Mouse (Mus musculus) G1E (cell line): ENCODE results near the gene Nfasc. TPM values are rescaled to one million over a fixed set of nuclear protein-coding genes. Genes with fewer than 3 reads are reported as not detected.
A peak's percentile ranks its signal among the peaks of the same experiment; 100 is the strongest.

Experiments used
- ATAC-seq: 2 replicates; pipeline ENCODE4 v1.8.0; 2016; ENCODE audit warnings: mild to moderate bottlenecking; ENCODE audit not compliant: insufficient number of reproducible peaks, poor library complexity, low FRiP score, severe bottlenecking; ENCODE audit errors: extremely low read depth
- DNase-seq: peaks from one replicate; pipeline ENCODE4 v3.0.0; 2012; ENCODE audit warnings: low spot score
- H3K27me3 ChIP-seq: 2 replicates; pipeline ENCODE4 v1.6.1; 2012; ENCODE audit warnings: mild to moderate bottlenecking, low read length, inconsistent platforms; ENCODE audit not compliant: insufficient read depth
- H3K36me3 ChIP-seq: replicated peaks from 2 replicates; pipeline ENCODE3; 2012; ENCODE audit warnings: mild to moderate bottlenecking, inconsistent platforms
- H3K4me1 ChIP-seq: 2 replicates; pipeline ENCODE4 v1.6.1; 2012; ENCODE audit warnings: low read depth, low read length, inconsistent platforms, mixed read lengths; ENCODE audit not compliant: insufficient read depth
- H3K4me3 ChIP-seq: 2 replicates; pipeline ENCODE4 v1.5.1; 2012; ENCODE audit warnings: low read depth, mild to moderate bottlenecking, inconsistent platforms, low read length, moderate library complexity, mixed read lengths
- H3K9me3 ChIP-seq: replicated peaks from 2 replicates; pipeline ENCODE4 v1.6.1; 2012; ENCODE audit warnings: inconsistent platforms
- CTCF ChIP-seq: IDR thresholded peaks from 2 replicates; pipeline ENCODE4 v1.5.1; 2012; ENCODE audit warnings: low read depth, low read length, inconsistent platforms, mixed read lengths
- GATA1 ChIP-seq: IDR thresholded peaks from 2 replicates; pipeline ENCODE4 v1.6.1; 2012; ENCODE audit warnings: borderline replicate concordance, low read length, inconsistent platforms, mixed read lengths
- GATA2 ChIP-seq: IDR thresholded peaks from 2 replicates; pipeline ENCODE4 v1.6.1; 2012; ENCODE audit warnings: low read depth, low read length, inconsistent platforms, borderline replicate concordance
- POLR2AphosphoS5 ChIP-seq: IDR thresholded peaks from 2 replicates; pipeline ENCODE4 v1.6.1; 2012; ENCODE audit warnings: low read depth, low read length, inconsistent platforms; ENCODE audit not compliant: insufficient replicate concordance
- TAL1 ChIP-seq: conservative IDR thresholded peaks from 2 replicates; pipeline ENCODE4 v1.6.1; 2012; ENCODE audit warnings: low read depth, low read length, inconsistent platforms, mixed read lengths
- polyA plus RNA-seq: library from polyadenylated mRNA; stranded (reverse); fragments of >175 nt; gene quantifications from 2 replicates; pipeline ENCODE4 v1.2.3, GENCODE M21; 2012
- total RNA-seq, 2 experiments: library from RNA; stranded (forward) in 1 of 2; stranded (reverse) in 1 of 2; fragments of 200-1000 nt in 1 of 2; fragments of >200 nt in 1 of 2; fragmentation: Nextera tagmentation in 1 of 2; gene quantifications; 2 replicates each; pipeline ENCODE4 v1.2.3; 2014 to 2017

The Nfasc gene
- total RNA-seq (2014; fragmentation: Nextera tagmentation) (not detected in 2 replicates), total RNA-seq (2017) (0.22 and 0.52 TPM in 2 replicates), polyA plus RNA-seq (not detected in 2 replicates)

- TF ChIP-seq CTCF (no peak), GATA1 (no peak), POLR2AphosphoS5 (no peak), TAL1 (no peak), GATA2 (no peak)
- peaks cover 16% of the 10 kb centered on the region; the same call in 1 of the 2 replicates for H3K27me3 ChIP-seq
- H3K9me3 ChIP-seq = no peaks in the 10 kb centered on the region
- DNase-seq = no peak
- H3K4me3 ChIP-seq = no peak within 1 kb of the TSS
- ATAC-seq = no peak
- H3K36me3 ChIP-seq = no peaks in the 10 kb centered on the region
- H3K4me1 ChIP-seq = no peaks in the 10 kb centered on the region
Measured at GRCm38 (mm10) chr1:132741175-132741997, at the start of gene Nfasc. Gene Nfasc, minus strand, starts transcription at chr1:132741797.

GRCm38 (mm10) chr1:132791049-132791448 lies 49.5 kb upstream of the Nfasc start:
- Histone ChIP-seq H3K27me3 (no peaks in the 10 kb centered on the region), H3K9me3 (no peaks in the 10 kb centered on the region), H3K36me3 (no peaks in the 10 kb centered on the region), H3K4me1 (no peaks in the 10 kb centered on the region), H3K4me3 (no peak overlapping the region)
- DNase-seq = no peak
- TF ChIP-seq TAL1 = no peak
- no peak for TF ChIP-seq GATA2
- TF ChIP-seq GATA1 = no peak
- TF ChIP-seq CTCF = no peak
- TF ChIP-seq POLR2AphosphoS5 = no peak
- ATAC-seq = peak; percentile 100

- Histone ChIP-seq H3K4me1 (no peaks in the 10 kb centered on the region), H3K36me3 (no peaks in the 10 kb centered on the region), H3K27me3 (no peaks in the 10 kb centered on the region), H3K4me3 (no peak overlapping the region), H3K9me3 (no peaks in the 10 kb centered on the region)
- TF ChIP-seq CTCF (no peak), POLR2AphosphoS5 (no peak), GATA1 (no peak), GATA2 (no peak), TAL1 (no peak)
- ATAC-seq = no peak
- DNase-seq = no peak
Measured at GRCm38 (mm10) chr1:132786866-132787265, 45.3 kb upstream of the Nfasc start.

- H3K4me1 ChIP-seq = no peaks in the 10 kb centered on the region
- no peaks in the 10 kb centered on the region for H3K36me3 ChIP-seq
- no peaks in the 10 kb centered on the region for H3K27me3 ChIP-seq
- TF ChIP-seq GATA1 (no peak), TAL1 (no peak), POLR2AphosphoS5 (no peak), GATA2 (no peak), CTCF (no peak)
- no peak for DNase-seq
- no peaks in the 10 kb centered on the region for H3K9me3 ChIP-seq
- no peak overlapping the region for H3K4me3 ChIP-seq
- no peak for ATAC-seq
Measured at GRCm38 (mm10) chr1:132781607-132782445, 40.2 kb upstream of the Nfasc start.

- ATAC-seq = no peak
- H3K9me3 ChIP-seq = no peaks in the 10 kb centered on the region
- no peak for TF ChIP-seq GATA1
- no peak for TF ChIP-seq CTCF
- no peak for TF ChIP-seq TAL1
- no peak for DNase-seq
- no peaks in the 10 kb centered on the region for H3K27me3 ChIP-seq
- H3K4me3 ChIP-seq = no peak overlapping the region
- H3K36me3 ChIP-seq = no peaks in the 10 kb centered on the region
- H3K4me1 ChIP-seq = no peaks in the 10 kb centered on the region
Measured at GRCm38 (mm10) chr1:132780961-132781360, 39.4 kb upstream of the Nfasc start.

DNA sequence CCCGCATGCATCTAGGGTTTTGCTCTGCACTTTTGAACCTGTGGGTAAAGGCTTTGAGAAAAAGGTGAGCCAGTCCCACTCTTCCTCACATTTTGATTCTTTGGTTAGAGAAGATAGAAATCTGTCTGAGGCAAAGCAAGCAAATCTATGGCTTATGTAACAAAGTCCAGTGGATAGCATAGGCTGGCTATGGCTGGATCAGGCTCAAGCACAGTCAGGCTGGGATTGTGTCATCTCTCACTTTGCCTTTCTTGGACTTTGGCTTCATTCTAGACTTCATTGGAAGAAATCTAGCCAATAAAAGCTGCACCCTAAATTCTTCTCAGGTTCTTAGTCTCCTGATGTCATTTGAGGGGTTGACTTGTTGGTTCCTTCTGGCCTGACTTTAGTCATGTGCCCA lies 38.7 kb upstream of the Nfasc start:
- Histone ChIP-seq H3K27me3 (no peaks in the 10 kb centered on the region), H3K4me3 (no peak overlapping the region), H3K9me3 (no peaks in the 10 kb centered on the region), H3K36me3 (no peaks in the 10 kb centered on the region), H3K4me1 (no peaks in the 10 kb centered on the region)
- ATAC-seq (no peak), DNase-seq (no peak)
- no peak for TF ChIP-seq POLR2AphosphoS5
- TF ChIP-seq GATA2 = no peak
- no peak for TF ChIP-seq TAL1
- TF ChIP-seq CTCF = no peak
- TF ChIP-seq GATA1 = no peak
